8 mouse cellular contexts compared by ENCODE assay signal in the genomic region with DNA sequence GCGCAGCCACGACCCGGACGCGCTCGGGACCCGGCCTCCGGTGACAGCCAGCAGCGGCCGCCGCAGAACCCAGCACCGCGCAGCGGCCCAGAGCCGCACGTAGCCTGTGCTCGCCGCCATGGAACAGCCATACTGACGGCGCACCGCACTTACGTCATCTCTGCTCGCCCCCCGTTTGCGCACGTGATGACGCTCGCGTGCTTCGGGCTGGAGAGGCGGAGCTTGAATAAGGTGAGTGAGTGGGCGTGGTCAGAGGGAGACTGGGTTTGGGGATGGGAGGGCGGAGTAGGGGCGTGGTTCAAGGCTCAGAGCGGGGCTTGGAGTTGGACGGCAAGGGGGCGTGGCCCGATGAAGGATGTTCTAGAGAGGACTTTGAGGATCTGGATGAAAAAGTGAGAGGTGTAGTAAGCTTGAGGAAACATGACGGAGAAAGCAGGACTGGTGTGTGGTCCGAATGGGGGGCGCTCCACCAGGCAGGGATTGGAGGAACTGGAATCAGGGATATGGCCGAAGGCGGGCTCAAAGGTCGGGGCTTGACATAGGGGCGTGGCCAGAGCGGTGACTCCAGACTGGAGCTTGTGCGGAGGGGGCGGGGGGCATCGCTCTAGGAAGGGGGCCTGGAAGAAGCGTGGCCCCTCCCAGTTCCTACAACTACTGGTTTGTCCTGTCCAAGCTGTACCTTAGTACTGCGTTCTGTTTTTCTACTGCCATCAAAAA. TPM values are rescaled to one million over a fixed set of nuclear protein-coding genes. Genes with fewer than 3 reads are reported as not detected.
DNase-seq lines count a peak whose midpoint lies in the region; ATAC-seq and TF ChIP-seq lines count a peak whose summit lies in the region.

Gene Lonp1 (minus strand): TSS at position 134 of the 717 bp plus-strand sequence.

- 1% methylated on average over 51 of the region's 51 CpGs for WGBS in forebrain, embryonic 14.5 days
- WGBS in neural tube, embryonic 15.5 days: 0% methylated on average over 50 of the region's 51 CpGs

- peak within 1 kb of the TSS; percentile 74 for H3K9ac ChIP-seq in ES-Bruce4 (ENCODE audit: low read depth, poor library complexity, severe bottlenecking)
- H3K9ac ChIP-seq in forebrain, embryonic 14.5 days (ENCODE audit: low read length): peak within 1 kb of the TSS; percentile 82
- peak within 1 kb of the TSS; percentile 87 for H3K9ac ChIP-seq in neural tube, embryonic 15.5 days (replicated peaks)

- DNase-seq in forebrain, embryonic 14.5 days (ENCODE audit: low spot score): peak; percentile 99
- DNase-seq in heart, postnatal 14 days: peak; percentile 91 to 96
- peak; percentile 97 for DNase-seq in layer of hippocampus, adult 11-12 months (ENCODE audit: low spot score)
- peak; percentile 97 to 98 for DNase-seq in lung, adult 18-20 months
- peak; percentile 98 for DNase-seq in testis, postnatal 14 days (ENCODE audit: low spot score)

- no peak for TF ChIP-seq CTCF in ES-Bruce4 (IDR thresholded peaks at IDR 0.05; ENCODE audit: low read depth, low read length)

- H3K9me3 ChIP-seq in ES-Bruce4 (replicated peaks; ENCODE audit: control insufficient read depth, insufficient read depth, low read length, poor library complexity, severe bottlenecking): no peaks in the 10 kb centered on the region
- H3K9me3 ChIP-seq in forebrain, embryonic 14.5 days (replicated peaks; ENCODE audit: control insufficient read depth, low read length): no peaks in the 10 kb centered on the region
- H3K9me3 ChIP-seq in neural tube, embryonic 15.5 days (replicated peaks): no peaks in the 10 kb centered on the region

- no peaks in the 10 kb centered on the region for H3K27me3 ChIP-seq in ES-Bruce4 (ENCODE audit: control insufficient read depth, insufficient read depth, low read length, poor library complexity, severe bottlenecking)
- H3K27me3 ChIP-seq in forebrain, embryonic 14.5 days (replicated peaks; ENCODE audit: control insufficient read depth, insufficient read depth, low read length): no peaks in the 10 kb centered on the region
- no peaks in the 10 kb centered on the region for H3K27me3 ChIP-seq in neural tube, embryonic 15.5 days (replicated peaks)

- H3K27ac ChIP-seq in ES-Bruce4 (ENCODE audit: insufficient read depth, low read length): peak within 1 kb of the TSS; percentile 54
- no peak within 1 kb of the TSS; the same call in 1 of the 2 replicates for H3K27ac ChIP-seq in forebrain, embryonic 14.5 days (ENCODE audit: low read depth, low read length)
- H3K27ac ChIP-seq in neural tube, embryonic 15.5 days (replicated peaks): peak within 1 kb of the TSS; percentile 82

- H3K36me3 ChIP-seq in ES-Bruce4 (ENCODE audit: control insufficient read depth, insufficient read depth, low read length, poor library complexity, severe bottlenecking): peaks cover 4% of the 10 kb centered on the region
- peaks cover 23% of the 10 kb centered on the region for H3K36me3 ChIP-seq in forebrain, embryonic 14.5 days (ENCODE audit: control insufficient read depth, insufficient read depth, low read length)
- H3K36me3 ChIP-seq in neural tube, embryonic 15.5 days: peaks cover 22% of the 10 kb centered on the region

- intact Hi-C loops in heart, postnatal 14 days (cut with DNase I): loop anchor here (5.0 kb wide), 1 partner anchor 40 kb away; no protein-coding TSS in a partner anchor

- H3K4me2 ChIP-seq in forebrain, embryonic 14.5 days (ENCODE audit: low read length): peak within 1 kb of the TSS; percentile 77
- H3K4me2 ChIP-seq in neural tube, embryonic 15.5 days: peak within 1 kb of the TSS; percentile 96

- peak; percentile 83 for ATAC-seq in cerebellum, adult (ENCODE audit: insufficient number of reproducible peaks, low FRiP score, low TSS enrichment)
- ATAC-seq in forebrain, embryonic 14.5 days: peak; percentile 95
- ATAC-seq in neural tube, embryonic 15.5 days (ENCODE audit: low FRiP score): peak; percentile 93

- H3K4me1 ChIP-seq in ES-Bruce4 (ENCODE audit: control insufficient read depth, insufficient read depth, low read length): peaks cover 2% of the 10 kb centered on the region
- peaks cover 16% of the 10 kb centered on the region for H3K4me1 ChIP-seq in forebrain, embryonic 14.5 days (ENCODE audit: control insufficient read depth, insufficient read depth, low read length)
- H3K4me1 ChIP-seq in neural tube, embryonic 15.5 days: peaks cover 38% of the 10 kb centered on the region

- peak; percentile 69; the same call in 1 of the 2 replicates for TF ChIP-seq EP300 in ES-Bruce4 (IDR thresholded peaks at IDR 0.05; ENCODE audit: insufficient read depth, low read depth, low read length)

- peak; percentile 23 for TF ChIP-seq POLR2A in ES-Bruce4 (IDR thresholded peaks at IDR 0.05; ENCODE audit: insufficient read depth, low read length)

- H3K4me3 ChIP-seq in ES-Bruce4 (ENCODE audit: low read depth, low read length): peak within 1 kb of the TSS; percentile 95
- peak within 1 kb of the TSS; percentile 92 for H3K4me3 ChIP-seq in forebrain, embryonic 14.5 days (ENCODE audit: low read depth, low read length)
- peak within 1 kb of the TSS; percentile 90 for H3K4me3 ChIP-seq in neural tube, embryonic 15.5 days (replicated peaks)

RNA-seq across cellular contexts. Expression of gene Lonp1, which starts in this region (rescaled TPM):
- polyA plus RNA-seq in ES-Bruce4 (2011; ENCODE audit: insufficient read depth, insufficient read length, low read depth, missing spikeins): 60.3 and 62.1 TPM in 2 replicates
- 33.3 and 41.8 TPM in 2 replicates for polyA plus RNA-seq in forebrain, embryonic 14.5 days (2014; fragmentation: Nextera tagmentation; extraction: Ambion mirVana)
- 100 to 1,000 TPM in 1 of 2 experiments, 10 to 100 TPM in 1; 97.3 to 104 TPM for total RNA-seq in heart, postnatal 14 days (2021)
- 43.3 and 47.2 TPM in 2 replicates for polyA plus RNA-seq in neural tube, embryonic 15.5 days (2015; fragmentation: Nextera tagmentation; extraction: Ambion mirVana)
